Mouse (Mus musculus) ovary, postnatal 14 days (tissue): ENCODE results near the gene Ddc.

Source experiments
- DNase-seq: peaks from one replicate; pipeline ENCODE4 v3.0.0; 2022; ENCODE audit warnings: low spot score

Ddc gene

DNA sequence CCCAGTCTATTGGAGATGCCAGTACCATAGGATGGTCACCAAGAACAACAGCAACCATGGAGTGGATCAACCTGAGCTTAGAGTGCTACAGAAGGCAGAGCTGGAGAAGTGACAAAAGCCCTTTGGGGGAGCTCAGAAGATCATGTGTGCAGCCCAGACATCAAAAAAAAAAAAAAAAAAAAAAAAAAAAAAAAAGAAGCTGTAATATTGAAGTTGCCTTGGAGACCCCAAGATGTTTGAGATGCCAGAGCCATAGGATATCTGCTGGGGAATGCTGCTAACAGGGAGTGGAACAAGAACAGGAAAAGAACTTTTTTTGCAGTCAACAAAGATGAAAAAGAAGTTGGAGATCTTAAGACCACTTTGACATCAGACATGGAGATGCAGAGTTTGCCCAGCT is 7.6 kb upstream of the Ddc start:
- DNase-seq = no peak

- no peak for DNase-seq
Observed at GRCm38 (mm10) chr11:11904995-11905394, 7.1 kb upstream of the Ddc start.

DNA sequence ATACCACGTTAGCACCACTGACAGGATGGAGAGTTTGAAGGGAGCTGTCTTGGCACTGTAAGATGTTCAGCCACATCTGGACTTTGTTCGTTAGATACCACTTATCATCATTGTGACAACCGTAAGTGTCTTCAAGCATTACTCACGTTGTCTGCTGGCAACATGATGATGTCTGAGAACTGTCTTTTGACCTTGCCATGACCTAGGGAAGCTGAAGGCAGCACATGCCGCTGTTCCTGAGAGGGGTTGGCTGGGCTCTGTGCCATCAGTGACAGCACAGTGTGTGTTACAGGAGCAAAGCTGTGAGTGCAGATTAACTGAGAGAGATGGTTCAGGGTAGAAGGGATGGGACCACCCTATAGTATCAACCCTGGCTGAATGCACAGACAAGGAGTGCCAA is 3.6 kb upstream of the Ddc start:
- no peak for DNase-seq

- DNase-seq = no peak
Observed at GRCm38 (mm10) chr11:11898496-11898895, 552 bp upstream of the Ddc start.

DNA sequence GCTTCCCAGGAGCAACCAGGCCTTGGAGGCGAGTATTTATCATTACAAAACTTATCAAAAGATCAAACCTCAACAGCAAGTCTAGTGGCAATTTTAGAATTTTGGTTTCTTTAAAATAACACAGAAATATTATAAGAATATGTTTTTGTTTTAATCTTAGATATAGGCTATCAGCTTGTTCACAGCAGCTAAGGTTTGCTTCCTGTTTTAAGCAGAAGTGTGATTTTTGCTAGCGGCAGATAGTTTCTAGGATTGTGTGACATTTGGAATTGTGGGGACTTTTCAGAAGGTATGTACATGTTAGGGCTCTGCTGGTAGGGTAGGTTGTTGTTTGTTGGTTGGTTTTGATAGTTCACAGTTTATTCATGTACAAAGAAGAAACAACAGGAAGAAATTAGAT is 2.5 kb downstream of the Ddc start:
- no peak for DNase-seq

DNA sequence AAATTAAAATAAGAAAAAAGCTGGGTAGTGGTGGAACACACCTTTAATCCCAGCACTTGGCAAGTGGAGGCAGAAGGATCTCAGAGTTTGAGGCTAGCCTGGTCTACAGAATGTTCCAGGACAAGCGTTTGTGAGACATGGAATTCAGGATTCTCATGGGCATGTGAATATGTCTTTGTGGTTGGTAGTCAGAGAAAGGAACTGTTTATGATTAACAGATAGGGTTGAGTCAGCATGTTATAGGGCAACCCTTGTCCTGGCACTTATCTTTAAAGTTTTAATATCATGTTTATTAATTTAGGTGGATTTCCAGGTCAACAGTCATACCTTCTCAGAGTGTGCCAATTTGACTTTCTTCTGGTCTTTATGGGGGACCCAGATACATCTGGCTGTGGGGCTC is 4.2 kb downstream of the Ddc start:
- no peak for DNase-seq

DNA sequence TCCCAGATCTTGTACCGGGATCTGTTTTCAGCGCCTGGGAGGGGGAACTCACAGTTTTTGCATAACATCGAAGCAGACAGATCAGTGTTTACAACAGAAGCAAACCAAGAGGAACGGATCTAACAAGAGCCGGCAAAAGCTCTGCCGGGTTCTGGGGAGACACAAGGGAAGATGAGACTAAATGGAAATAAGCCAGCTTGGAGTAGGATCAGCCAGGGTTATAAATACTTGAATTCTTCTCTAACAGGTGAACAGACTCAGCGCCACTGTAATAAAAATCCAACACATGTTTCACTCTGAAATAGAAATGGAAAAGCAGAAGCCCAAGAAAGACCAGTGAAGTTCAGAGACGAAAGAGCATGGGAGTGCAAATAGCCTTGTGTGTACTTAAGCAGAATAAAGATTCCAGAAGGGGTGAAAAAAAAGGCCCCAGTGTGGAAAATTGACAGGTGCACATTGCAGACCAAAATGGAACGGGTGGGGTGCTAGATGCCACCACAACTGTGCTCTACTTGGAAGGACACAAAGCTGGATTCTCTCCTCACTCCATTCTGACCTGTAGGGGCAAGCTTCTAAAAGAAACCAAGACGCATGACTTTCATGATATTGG is 4.8 kb downstream of the Ddc start:
- no peak for DNase-seq

DNA sequence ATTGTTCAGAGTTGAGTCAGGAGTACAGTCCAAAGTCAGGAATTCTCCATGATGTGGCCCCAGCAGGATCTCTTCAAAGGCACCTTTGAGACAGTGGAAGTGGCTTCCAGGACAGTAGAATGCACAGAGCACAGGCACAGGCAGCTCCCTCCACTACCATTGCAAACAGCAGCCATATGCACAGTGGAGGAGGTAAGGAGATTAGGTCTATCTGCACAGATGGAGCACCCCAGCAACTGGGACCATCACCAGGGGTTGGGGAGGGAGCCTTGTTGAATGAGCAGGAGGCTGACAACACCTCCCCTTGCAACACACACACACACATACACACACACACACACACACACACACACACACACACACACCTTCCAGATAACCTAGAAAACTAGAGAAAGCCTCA is 6.1 kb downstream of the Ddc start:
- no peak for DNase-seq

- no peak for DNase-seq
Observed at GRCm38 (mm10) chr11:11890139-11890741, 7.7 kb downstream of the Ddc start.

GRCm38 (mm10) chr11:11888727-11889126 is 9.2 kb downstream of the Ddc start:
- no peak for DNase-seq

DNA sequence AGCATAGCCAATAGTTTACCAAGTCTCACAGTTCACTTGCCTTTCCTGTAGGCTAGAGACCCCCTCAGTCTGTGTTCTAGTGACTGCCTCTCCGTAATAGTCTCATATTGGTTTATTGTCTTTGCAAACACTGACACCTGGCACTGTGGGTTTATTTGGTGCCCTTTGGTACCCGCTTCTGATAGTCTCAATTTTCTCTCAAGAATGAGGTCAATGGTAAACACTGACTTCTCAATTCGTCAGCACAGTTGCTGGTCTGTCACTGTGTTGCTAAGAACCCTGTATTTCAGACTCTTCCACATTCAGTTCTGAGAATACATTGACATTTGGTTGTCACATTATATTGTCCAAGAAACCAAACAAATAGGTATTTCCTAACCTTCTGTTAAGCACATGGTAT is 9.9 kb downstream of the Ddc start:
- DNase-seq = no peak

GRCm38 (mm10) chr11:11886403-11886998 is 11.4 kb downstream of the Ddc start:
- no peak for DNase-seq

GRCm38 (mm10) chr11:11885921-11886320 is 12.0 kb downstream of the Ddc start:
- no peak for DNase-seq

DNA sequence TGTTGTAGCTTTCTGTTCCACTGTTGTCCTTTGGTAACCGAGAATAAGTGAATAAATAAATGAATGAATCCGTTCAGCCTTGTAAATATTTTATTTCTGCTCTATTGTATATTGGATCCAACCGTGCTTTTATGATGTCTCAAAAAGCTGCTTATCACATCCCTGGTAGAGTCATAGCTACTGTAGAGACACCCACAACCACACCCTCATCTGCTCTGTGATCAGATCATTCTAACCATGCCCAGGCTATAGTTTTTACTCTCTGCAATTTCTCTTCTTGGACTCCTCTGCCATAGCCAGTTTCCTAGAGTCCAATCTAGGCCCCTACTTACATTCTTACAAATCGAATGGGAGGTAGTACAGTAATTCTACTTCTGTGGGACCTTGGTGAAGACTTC is 12.7 kb downstream of the Ddc start:
- no peak for DNase-seq

DNA sequence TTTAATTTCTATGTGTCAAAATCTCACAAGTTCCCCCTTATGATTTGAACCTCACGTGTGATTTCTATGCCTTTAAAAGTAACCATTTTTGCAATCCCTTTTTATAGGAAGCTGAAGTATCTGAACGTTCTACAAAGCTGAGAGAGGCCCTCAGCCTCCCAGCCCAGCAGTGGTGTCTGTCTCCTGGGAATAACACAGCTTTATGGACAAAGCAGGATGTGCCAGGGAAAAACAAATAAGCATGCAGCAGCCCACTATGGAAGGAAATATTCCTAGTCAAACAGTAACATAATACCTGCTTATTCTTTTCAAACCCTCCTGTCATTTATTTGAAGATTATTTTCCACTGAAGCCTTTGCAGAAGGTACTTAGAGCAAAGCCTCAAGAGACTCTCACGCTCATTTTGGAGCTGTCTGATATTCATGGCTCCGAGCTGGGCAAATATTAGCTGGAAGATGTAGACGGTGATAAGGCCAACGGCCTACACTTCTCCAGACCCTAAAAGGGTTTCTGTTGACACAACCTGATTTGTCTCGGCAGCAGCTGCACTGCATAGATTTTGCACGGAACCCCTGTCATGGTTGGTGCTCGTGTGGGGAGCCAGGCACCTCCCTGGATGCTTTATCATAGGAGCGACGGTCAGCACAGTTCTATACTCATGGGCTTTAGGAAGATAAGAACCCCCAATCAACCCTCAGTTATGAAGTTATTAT is 13.3 kb downstream of the Ddc start:
- no peak for DNase-seq

DNA sequence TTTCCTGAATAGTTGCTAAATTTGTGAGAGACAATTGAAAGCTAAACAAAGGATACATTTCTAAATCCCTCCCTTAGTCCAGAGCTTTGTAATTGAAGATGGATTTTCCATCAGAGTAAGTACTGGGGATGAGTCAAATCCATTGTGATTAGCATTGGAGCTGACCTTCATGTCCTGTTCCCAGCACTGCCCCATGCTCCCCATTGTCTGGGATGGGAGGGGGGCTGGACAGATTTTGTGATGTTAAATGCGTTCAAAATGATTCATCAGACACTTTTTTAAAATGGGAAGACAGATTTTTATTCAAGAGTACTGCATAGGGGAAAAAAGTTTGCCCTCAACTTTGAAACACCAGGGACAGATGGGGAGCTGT is 16.2 kb downstream of the Ddc start:
- no peak for DNase-seq

DNA sequence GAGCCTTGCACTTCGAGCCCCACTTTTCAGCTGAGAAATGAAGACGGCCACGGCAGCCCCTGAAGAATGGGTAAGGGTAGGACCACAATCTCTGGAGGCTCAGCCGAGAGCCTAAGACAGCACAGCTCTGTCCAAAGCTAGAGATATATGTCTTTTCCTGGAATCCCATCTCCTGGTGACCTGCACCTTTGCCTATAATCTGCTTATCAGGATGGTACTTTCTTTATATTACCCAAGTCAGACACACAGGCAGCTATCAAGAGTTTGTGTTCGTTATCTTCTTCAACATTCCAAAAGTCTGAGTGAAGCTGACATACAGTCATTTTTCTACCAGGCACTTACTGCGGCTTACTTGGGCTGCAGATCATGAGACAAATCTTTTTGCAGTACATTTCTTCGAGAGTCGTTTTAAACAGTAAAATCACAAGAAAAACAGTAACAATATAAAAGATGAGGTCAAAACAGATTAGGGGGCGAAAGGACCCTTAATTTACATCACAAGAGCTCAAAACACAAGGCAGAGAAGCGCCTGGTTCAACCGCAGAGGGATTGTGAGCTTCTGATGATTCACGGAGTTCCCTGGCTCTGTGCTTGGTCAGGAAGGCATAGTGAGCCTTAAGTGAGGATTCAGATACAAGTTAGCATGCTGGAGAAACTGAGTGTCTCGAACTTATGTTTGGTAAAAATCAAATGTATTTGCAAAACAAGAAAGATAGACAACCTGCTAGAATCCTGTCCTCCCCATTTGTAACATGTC is 16.7 kb downstream of the Ddc start:
- no peak for DNase-seq

DNA sequence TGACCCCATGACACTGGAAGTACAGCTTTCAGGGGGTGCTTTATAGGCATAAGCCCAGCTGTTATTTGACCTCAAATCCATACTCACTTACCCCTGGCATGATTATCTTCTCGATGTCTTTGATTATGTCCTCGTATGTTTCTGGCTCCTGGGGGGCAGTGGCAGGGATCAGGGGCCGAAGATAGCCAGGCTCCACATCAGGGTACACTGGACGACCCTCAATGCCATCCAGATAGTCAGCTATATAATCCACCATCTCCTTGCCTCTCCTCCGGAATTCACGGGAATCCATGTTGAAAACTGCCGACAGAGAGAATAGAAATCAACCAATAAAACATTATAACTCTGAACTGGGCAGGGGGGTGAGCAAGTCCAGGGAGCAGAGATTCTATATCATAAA is 17.6 kb downstream of the Ddc start:
- DNase-seq = no peak

- no peak for DNase-seq
Observed at GRCm38 (mm10) chr11:11879699-11880002, 18.3 kb downstream of the Ddc start.

DNA sequence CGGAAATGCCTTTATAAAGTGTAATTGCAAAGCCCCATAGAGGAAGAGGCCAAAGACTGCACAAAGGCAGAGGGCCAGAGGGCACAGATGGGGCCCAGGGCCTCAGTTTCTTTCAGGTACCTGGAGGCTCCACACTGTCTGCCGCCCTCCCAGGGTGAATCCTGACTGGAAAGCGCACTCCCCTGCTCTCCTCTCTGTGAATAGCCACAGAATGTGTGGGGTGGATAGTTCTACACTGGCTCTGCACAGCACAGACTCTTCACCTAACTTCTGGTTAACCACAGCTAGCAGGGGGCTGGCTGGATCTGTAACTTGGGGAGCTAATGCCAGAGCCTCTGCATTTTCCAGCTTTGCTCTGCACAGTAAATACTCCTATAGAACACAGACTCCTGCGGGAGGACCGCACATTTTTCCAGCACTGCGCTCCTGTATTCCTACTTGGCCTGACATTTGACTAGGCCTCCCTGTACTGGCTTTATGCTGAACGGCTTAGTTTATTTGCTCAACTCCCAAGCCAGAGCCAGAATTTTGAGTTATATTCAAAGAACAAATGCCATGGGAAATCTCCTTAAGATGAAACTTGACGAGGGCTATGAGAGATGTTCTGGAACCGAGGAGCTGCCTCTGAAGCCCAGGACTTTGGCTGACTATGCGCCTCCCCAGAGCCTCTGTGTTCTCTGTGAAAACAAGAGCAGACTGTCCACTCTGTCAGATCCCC is 18.8 kb downstream of the Ddc start:
- no peak for DNase-seq

GRCm38 (mm10) chr11:11878278-11878980 is 19.5 kb downstream of the Ddc start:
- DNase-seq = no peak

DNA sequence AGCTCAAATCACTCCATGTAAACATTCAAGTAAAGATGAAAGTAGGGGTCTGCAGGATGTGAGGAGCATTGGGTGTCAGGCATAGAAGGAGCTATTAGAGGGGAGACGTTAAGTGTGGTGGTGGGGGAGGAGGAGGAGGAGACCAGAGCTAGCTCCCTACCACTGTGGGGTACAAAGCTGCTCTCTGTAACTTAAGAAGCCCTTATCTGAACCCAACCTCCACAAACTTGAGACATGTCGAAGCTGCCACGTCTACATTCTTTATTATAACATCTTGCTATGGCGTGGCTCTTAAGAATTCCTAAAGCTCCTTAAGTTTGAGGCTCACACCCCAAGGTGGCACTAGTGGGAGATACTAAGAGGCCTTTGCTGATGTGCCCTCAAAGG is 20.1 kb downstream of the Ddc start:
- DNase-seq = no peak
